Mouse (Mus musculus) small intestine, adult 2 months (tissue): ENCODE data around the gene Prg4. TPM values are rescaled to one million over a fixed set of nuclear protein-coding genes. Genes with fewer than 3 reads are reported as not detected.

Source experiments
- H3K27ac ChIP-seq: fragments of 200-500 bp; 2 replicates; pipeline ENCODE4 v1.5.1; 2012; ENCODE audit warnings: low read depth, low read length, control low read depth, inconsistent platforms; ENCODE audit not compliant: insufficient read depth
- H3K27me3 ChIP-seq: fragments of 200-500 bp; 2 replicates; pipeline ENCODE4 v1.6.1; 2012; ENCODE audit warnings: mild to moderate bottlenecking, moderate library complexity, low read length, inconsistent platforms; ENCODE audit not compliant: control insufficient read depth, insufficient read depth
- H3K36me3 ChIP-seq: fragments of 200-500 bp; 2 replicates; pipeline ENCODE4 v1.6.1; 2012; ENCODE audit warnings: mild to moderate bottlenecking, low read length, control low read depth, inconsistent platforms; ENCODE audit not compliant: control insufficient read depth, insufficient read depth
- H3K4me1 ChIP-seq: fragments of 200-500 bp; 2 replicates; pipeline ENCODE4 v1.6.1; 2012; ENCODE audit warnings: low read length, inconsistent platforms, mixed read lengths; ENCODE audit not compliant: control insufficient read depth, insufficient read depth, insufficient read length
- H3K4me3 ChIP-seq: fragments of 200-500 bp; 2 replicates; pipeline ENCODE4 v1.5.1; 2012; ENCODE audit warnings: low read depth, mild to moderate bottlenecking, control low read depth, inconsistent platforms, low read length, moderate library complexity
- CTCF ChIP-seq: fragments of 200-500 bp; IDR thresholded peaks from 2 replicates; pipeline ENCODE4 v1.5.1; 2012; ENCODE audit warnings: low read depth, mild to moderate bottlenecking, control low read depth, inconsistent platforms, low read length, moderate library complexity, mixed read lengths; ENCODE audit not compliant: insufficient replicate concordance, insufficient read length; ENCODE audit errors: extremely low read depth
- POLR2A ChIP-seq: fragments of 200-500 bp; IDR thresholded peaks from 2 replicates; pipeline ENCODE4 v1.6.1; 2012; ENCODE audit warnings: low read depth, mild to moderate bottlenecking, control low read depth, inconsistent platforms, low read length, moderate library complexity
- WGBS: fragments of 180-500 bp; shearing (Covaris S2); methylation state at CpG from one replicate; pipeline ENCODE4 v1.1.7; 2018; 5-methylcytosine and 5-hydroxymethylcytosine counted together
- polyA plus RNA-seq: library from polyadenylated mRNA; depleted of rRNA; stranded (reverse); fragments of >200 nt; gene quantifications from 2 replicates; pipeline ENCODE4 v1.2.3, GENCODE M21; 2012

Prg4 gene
- polyA plus RNA-seq, 1 experiment: not detected

DNA sequence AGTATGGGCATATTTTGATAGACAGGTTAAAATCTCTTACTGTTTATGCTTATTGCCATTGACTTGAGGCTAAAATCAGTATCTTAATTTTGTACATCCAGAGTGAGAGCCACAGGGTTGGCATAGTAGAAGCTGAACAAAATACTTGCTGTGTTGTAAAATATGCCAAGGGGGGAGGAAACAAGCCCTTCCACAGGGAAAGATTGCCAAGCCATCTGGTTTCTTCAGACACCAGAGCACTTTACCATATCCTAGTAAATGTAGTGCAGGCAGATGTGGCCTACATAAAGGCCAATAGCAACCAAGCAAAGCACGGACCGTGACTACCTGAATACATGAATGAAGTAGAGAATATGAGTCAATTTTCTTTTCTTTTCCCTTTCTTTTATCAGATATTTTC lies 23.2 kb upstream of the Prg4 start:
- Histone ChIP-seq H3K27me3 (no peaks in the 10 kb centered on the region), H3K4me3 (no peak overlapping the region), H3K27ac (no peak overlapping the region), H3K4me1 (no peaks in the 10 kb centered on the region), H3K36me3 (no peaks in the 10 kb centered on the region)
- WGBS: 95% methylated on average over 2 of the region's 2 CpGs
- TF ChIP-seq POLR2A (no peak), CTCF (no peak)

- Histone ChIP-seq H3K4me3 (no peak overlapping the region), H3K27me3 (no peaks in the 10 kb centered on the region), H3K36me3 (no peaks in the 10 kb centered on the region), H3K4me1 (no peaks in the 10 kb centered on the region), H3K27ac (no peak overlapping the region)
- no peak for TF ChIP-seq CTCF
- TF ChIP-seq POLR2A: no peak
- 77% methylated on average over 5 of the region's 5 CpGs for WGBS
Measured at GRCm38 (mm10) chr1:150480674-150481073, 14.7 kb upstream of the Prg4 start.

- Histone ChIP-seq H3K36me3 (no peaks in the 10 kb centered on the region), H3K27ac (no peak overlapping the region), H3K4me1 (no peaks in the 10 kb centered on the region), H3K27me3 (no peaks in the 10 kb centered on the region), H3K4me3 (no peak overlapping the region)
- WGBS: 80% methylated on average over 7 of the region's 7 CpGs
- no peak for TF ChIP-seq POLR2A
- no peak for TF ChIP-seq CTCF
Measured at GRCm38 (mm10) chr1:150472525-150472924, 6.6 kb upstream of the Prg4 start.

DNA sequence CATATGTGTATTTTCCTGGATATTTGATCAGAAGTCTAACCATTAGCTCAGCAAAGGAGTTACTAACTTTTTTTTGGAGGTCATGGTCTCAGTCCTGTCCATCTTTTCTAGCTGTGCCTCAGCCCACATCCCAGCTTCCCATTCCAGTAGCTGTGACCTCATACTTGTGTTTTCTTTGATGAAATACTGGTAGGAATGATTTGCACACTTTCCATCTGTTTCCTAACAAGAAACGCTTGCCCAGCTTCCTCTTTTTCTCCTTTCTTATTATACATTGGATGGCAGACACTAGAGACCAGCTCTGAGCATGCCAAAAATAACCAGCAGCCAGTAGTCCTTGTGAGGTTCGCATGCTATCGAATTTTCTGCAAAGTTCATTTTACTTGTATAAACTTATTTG lies 4.0 kb upstream of the Prg4 start:
- H3K27ac ChIP-seq: no peak overlapping the region
- H3K27me3 ChIP-seq: no peaks in the 10 kb centered on the region
- 80% methylated on average over 3 of the region's 3 CpGs for WGBS
- no peak for TF ChIP-seq CTCF
- no peak for TF ChIP-seq POLR2A
- no peak overlapping the region for H3K4me3 ChIP-seq
- no peaks in the 10 kb centered on the region for H3K4me1 ChIP-seq
- no peaks in the 10 kb centered on the region for H3K36me3 ChIP-seq

GRCm38 (mm10) chr1:150465364-150465763 lies 601 bp downstream of the Prg4 start:
- Histone ChIP-seq H3K4me3 (no peak overlapping the region), H3K27ac (no peak overlapping the region), H3K27me3 (no peaks in the 10 kb centered on the region), H3K36me3 (no peaks in the 10 kb centered on the region), H3K4me1 (no peaks in the 10 kb centered on the region)
- WGBS: 75% methylated on average over 10 of the region's 10 CpGs
- no peak for TF ChIP-seq POLR2A
- TF ChIP-seq CTCF: no peak

- H3K4me1 ChIP-seq: no peaks in the 10 kb centered on the region
- no peak overlapping the region for H3K4me3 ChIP-seq
- TF ChIP-seq CTCF: no peak
- no peak for TF ChIP-seq POLR2A
- H3K27ac ChIP-seq: no peak overlapping the region
- H3K27me3 ChIP-seq: no peaks in the 10 kb centered on the region
- no peaks in the 10 kb centered on the region for H3K36me3 ChIP-seq
- WGBS: 82% methylated on average over 4 of the region's 4 CpGs
Measured at GRCm38 (mm10) chr1:150463691-150464090, 2.3 kb downstream of the Prg4 start.

DNA sequence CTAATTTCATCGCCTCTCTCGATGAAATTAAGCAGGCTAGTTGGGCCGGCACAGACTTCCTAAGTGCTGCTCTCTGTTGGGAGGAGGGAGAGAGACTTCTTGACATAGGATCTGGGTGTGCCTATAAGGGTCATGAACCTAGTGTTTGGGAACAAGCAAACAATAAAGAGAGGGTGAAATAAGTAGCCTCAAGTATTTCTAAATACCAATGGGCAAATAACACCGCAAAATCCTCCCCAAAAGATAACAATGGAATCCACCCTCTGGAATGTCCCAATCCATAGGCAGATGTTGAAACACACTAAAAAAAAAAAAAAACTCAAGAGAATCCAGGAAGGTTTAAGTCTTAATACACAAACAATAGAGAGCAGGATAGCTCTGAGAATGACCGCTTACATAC lies 2.9 kb downstream of the Prg4 start:
- Histone ChIP-seq H3K4me3 (no peak overlapping the region), H3K27ac (no peak overlapping the region), H3K36me3 (no peaks in the 10 kb centered on the region), H3K4me1 (no peaks in the 10 kb centered on the region), H3K27me3 (no peaks in the 10 kb centered on the region)
- TF ChIP-seq POLR2A: no peak
- 42% methylated on average over 5 of the region's 5 CpGs for WGBS

DNA sequence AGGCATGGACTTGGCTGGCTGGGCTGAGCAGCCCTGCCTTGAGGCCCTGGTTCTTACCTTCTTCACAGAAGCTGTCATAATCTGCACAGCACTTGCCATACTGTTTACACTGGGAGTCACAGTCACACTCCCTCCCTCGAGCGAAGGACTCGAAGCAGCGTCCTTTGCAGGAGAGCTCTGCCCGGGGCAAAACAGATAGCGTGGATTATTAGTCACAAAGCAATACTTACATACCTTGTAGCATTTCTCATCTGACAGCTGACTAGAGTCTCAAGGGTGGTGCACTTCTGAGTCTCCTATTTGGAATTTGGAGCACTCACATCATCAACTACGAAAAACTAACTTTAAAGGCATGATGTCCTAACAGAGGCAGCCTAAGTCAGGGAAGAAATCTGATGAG lies 5.4 kb downstream of the Prg4 start:
- no peak overlapping the region for H3K27ac ChIP-seq
- no peaks in the 10 kb centered on the region for H3K36me3 ChIP-seq
- no peaks in the 10 kb centered on the region for H3K27me3 ChIP-seq
- H3K4me3 ChIP-seq: no peak overlapping the region
- TF ChIP-seq CTCF: no peak
- TF ChIP-seq POLR2A: no peak
- H3K4me1 ChIP-seq: no peaks in the 10 kb centered on the region
- WGBS: 33% methylated on average over 7 of the region's 7 CpGs
